Mouse (Mus musculus) C2C12 (cell line): Measurements from ENCODE around the gene Gys2. TPM values are rescaled to one million over a fixed set of nuclear protein-coding genes. Genes with fewer than 3 reads are reported as not detected.

Experiments
- H3K27me3 ChIP-seq: one replicate; pipeline ENCODE4 v1.6.1; 2011; ENCODE audit not compliant: control insufficient read depth, insufficient read depth, insufficient read length
- H3K36me3 ChIP-seq: one replicate; pipeline ENCODE4 v1.6.1; 2011; ENCODE audit not compliant: control insufficient read depth, insufficient read depth
- H3K4me3 ChIP-seq: one replicate; pipeline ENCODE4 v1.5.1; 2011; ENCODE audit warnings: mild to moderate bottlenecking, control low read depth; ENCODE audit not compliant: poor library complexity, insufficient read depth, severe bottlenecking
- H3K79me2 ChIP-seq: one replicate; pipeline ENCODE4 v1.6.1; 2011; ENCODE audit not compliant: control insufficient read depth, insufficient read depth
- H3K79me3 ChIP-seq: one replicate; pipeline ENCODE4 v1.6.1; 2011; ENCODE audit warnings: low read depth, control low read depth
- H3ac ChIP-seq: one replicate; pipeline ENCODE3; 2011; ENCODE audit warnings: low read depth; ENCODE audit not compliant: control insufficient read depth, insufficient read length
- CEBPB ChIP-seq: IDR thresholded peaks from one replicate; pipeline ENCODE4 v1.6.1; 2011; ENCODE audit warnings: low read depth, mild to moderate bottlenecking, control low read depth, moderate library complexity
- CTCF ChIP-seq: IDR thresholded peaks from one replicate; pipeline ENCODE4 v1.5.1; 2011; ENCODE audit not compliant: control insufficient read depth, insufficient read depth, insufficient read length
- FOSL1 ChIP-seq: IDR thresholded peaks from one replicate; pipeline ENCODE4 v1.8.0; 2011; ENCODE audit warnings: mild to moderate bottlenecking, low read length; ENCODE audit not compliant: poor library complexity, insufficient read depth, severe bottlenecking
- MAX ChIP-seq: IDR thresholded peaks from one replicate; pipeline ENCODE4 v1.6.1; 2011; ENCODE audit warnings: mild to moderate bottlenecking, control low read depth
- MYOD1 ChIP-seq: IDR thresholded peaks from one replicate; pipeline ENCODE4 v1.6.1; 2011; ENCODE audit warnings: low read depth; ENCODE audit not compliant: control insufficient read depth, insufficient read length
- MYOG ChIP-seq: IDR thresholded peaks from one replicate; pipeline ENCODE4 v1.6.1; 2011; ENCODE audit not compliant: control insufficient read depth, insufficient read length; ENCODE audit errors: extremely low read depth
- USF1 ChIP-seq: IDR thresholded peaks from one replicate; pipeline ENCODE4 v1.6.1; 2011; ENCODE audit warnings: low read depth, mild to moderate bottlenecking, control low read depth, moderate library complexity
- polyA plus RNA-seq: library from polyadenylated mRNA; unstranded; fragments of >200 nt; fragmentation: generic; extraction: Trizol; gene quantifications from one replicate; pipeline ENCODE4 v1.2.1, GENCODE M21; 2012; ENCODE audit warnings: missing spikeins

Gene Gys2
- polyA plus RNA-seq, 1 experiment, result not detected

- H3K4me3 ChIP-seq, result no peak overlapping the region
- H3K79me3 ChIP-seq, result peaks cover 7% of the 10 kb centered on the region
- TF ChIP-seq USF1 (no peak), FOSL1 (no peak), MAX (no peak), CTCF (no peak), MYOG (no peak), MYOD1 (no peak), CEBPB (no peak)
- no peaks in the 10 kb centered on the region for H3K27me3 ChIP-seq
- no peak overlapping the region for H3ac ChIP-seq
- peaks cover 39% of the 10 kb centered on the region for H3K79me2 ChIP-seq
- peaks cover 11% of the 10 kb centered on the region for H3K36me3 ChIP-seq
These were observed 92.9 kb downstream of the Gys2 start for GRCm38 (mm10) chr6:142379961-142380360.

GRCm38 (mm10) chr6:142378576-142379330, 94.2 kb downstream of the Gys2 start:
- Histone ChIP-seq H3K79me2 (peaks cover 39% of the 10 kb centered on the region), H3K27me3 (no peaks in the 10 kb centered on the region), H3K36me3 (peaks cover 15% of the 10 kb centered on the region), H3ac (no peak overlapping the region), H3K79me3 (peaks cover 5% of the 10 kb centered on the region), H3K4me3 (no peak overlapping the region)
- TF ChIP-seq USF1 (no peak), CTCF (no peak), MYOD1 (no peak), MYOG (no peak), FOSL1 (no peak), CEBPB (no peak), MAX (no peak)

- H3K4me3 ChIP-seq, result no peak overlapping the region
- TF ChIP-seq CEBPB (no peak), FOSL1 (no peak), CTCF (no peak), MAX (no peak), MYOG (no peak), MYOD1 (no peak), USF1 (no peak)
These were observed 95.8 kb downstream of the Gys2 start for GRCm38 (mm10) chr6:142377081-142377480.

More at GRCm38 (mm10) chr6:142377081-142377480, 95.8 kb downstream of the Gys2 start:
- H3K79me3 ChIP-seq, result peaks cover 3% of the 10 kb centered on the region
- H3K79me2 ChIP-seq, result peaks cover 26% of the 10 kb centered on the region
- H3ac ChIP-seq, result no peak overlapping the region
- H3K27me3 ChIP-seq, result no peaks in the 10 kb centered on the region
- peaks cover 22% of the 10 kb centered on the region for H3K36me3 ChIP-seq

Other genes starting within 250 kb of the Gys2 start
- not detected for gene Iapp, start 174.7 kb downstream of the Gys2 start, polyA plus RNA-seq
- gene Slco1a5, start 150.1 kb downstream of the Gys2 start, polyA plus RNA-seq, result 0.07 TPM
- 2.6 TPM for gene Pyroxd1, start 127.5 kb downstream of the Gys2 start, polyA plus RNA-seq
- 15.6 TPM for gene Recql, start 86.0 kb downstream of the Gys2 start, polyA plus RNA-seq
- gene Golt1b, start 85.9 kb downstream of the Gys2 start, polyA plus RNA-seq, result 39.9 TPM
- gene Spx, start 59.7 kb downstream of the Gys2 start, polyA plus RNA-seq, result 0.32 TPM
- gene Ldhb, start 34.8 kb upstream of the Gys2 start, polyA plus RNA-seq, result 29.3 TPM
- gene Kcnj8, start 98.5 kb upstream of the Gys2 start, polyA plus RNA-seq, result not detected
- gene Abcc9, start 229.2 kb upstream of the Gys2 start, polyA plus RNA-seq, result under 0.01 TPM